Mouse (Mus musculus) limb, embryonic 13.5 days (tissue): Measurements from ENCODE around the gene Cd59b. TPM values are rescaled to one million over a fixed set of nuclear protein-coding genes. Genes with fewer than 3 reads are reported as not detected.
"Not testable (repeated sequence)": the region's sequence is repeated elsewhere in the genome, so short reads cannot be mapped to it uniquely, and the experiment has no call there.

Experiments used
- ATAC-seq: fragments of 200-750 bp; cut with Nextera tagmentation; 2 replicates; pipeline ENCODE4 v1.8.0; 2017; ENCODE audit warnings: low read depth, moderate number of reproducible peaks, moderate TSS enrichment; ENCODE audit not compliant: low FRiP score
- H3K27ac ChIP-seq: fragments of 300-500 bp; sonication (generic); 2 replicates; pipeline ENCODE4 v1.5.1; 2015; ENCODE audit warnings: inconsistent platforms, mild to moderate bottlenecking, moderate library complexity
- H3K27me3 ChIP-seq: fragments of 300-500 bp; sonication (generic); 2 replicates; pipeline ENCODE4 v1.6.1; 2015; ENCODE audit warnings: mild to moderate bottlenecking, inconsistent platforms
- H3K36me3 ChIP-seq: fragments of 300-500 bp; sonication (generic); 2 replicates; pipeline ENCODE4 v1.6.1; 2015; ENCODE audit warnings: inconsistent platforms, mild to moderate bottlenecking, moderate library complexity
- H3K4me1 ChIP-seq: fragments of 300-500 bp; sonication (generic); 2 replicates; pipeline ENCODE4 v1.6.1; 2015; ENCODE audit warnings: inconsistent platforms
- H3K4me2 ChIP-seq: fragments of 300-500 bp; sonication (generic); replicated peaks from 2 replicates; pipeline ENCODE4 v1.6.1; 2015; ENCODE audit warnings: inconsistent platforms, mild to moderate bottlenecking, moderate library complexity
- H3K4me3 ChIP-seq: fragments of 300-500 bp; sonication (generic); 2 replicates; pipeline ENCODE4 v1.5.1; 2015; ENCODE audit warnings: moderate library complexity, mild to moderate bottlenecking, inconsistent platforms
- H3K9ac ChIP-seq: fragments of 300-500 bp; sonication (generic); 2 replicates; pipeline ENCODE4 v1.6.1; 2015; ENCODE audit warnings: mild to moderate bottlenecking, inconsistent platforms
- H3K9me3 ChIP-seq: fragments of 300-500 bp; sonication (generic); 2 replicates; pipeline ENCODE4 v1.6.1; 2016; ENCODE audit warnings: inconsistent platforms
- WGBS: fragments of 180-500 bp; shearing (Covaris S2); methylation state at CpG from one replicate; pipeline ENCODE4 v1.1.7; 2015; 5-methylcytosine and 5-hydroxymethylcytosine counted together
- polyA plus RNA-seq: library from polyadenylated mRNA; unstranded; fragments of >200 nt; fragmentation: Nextera tagmentation; extraction: Ambion mirVana; gene quantifications from 2 replicates; pipeline ENCODE4 v1.2.1, GENCODE M21; 2015

Gene Cd59b
- polyA plus RNA-seq, 1 experiment from 2014 or later, result 3.7 TPM

GRCm38 (mm10) chr2:104041632-104042031 is 28.0 kb upstream of the Cd59b start:
- no peak for ATAC-seq
- Histone ChIP-seq H3K9me3 (no peaks in the 10 kb centered on the region), H3K4me1 (no peaks in the 10 kb centered on the region), H3K4me2 (no peak overlapping the region), H3K36me3 (peaks cover 46% of the 10 kb centered on the region), H3K27ac (no peak overlapping the region), H3K27me3 (no peaks in the 10 kb centered on the region), H3K4me3 (no peak overlapping the region), H3K9ac (no peak overlapping the region)
- 82% methylated on average over 5 of the region's 5 CpGs for WGBS

GRCm38 (mm10) chr2:104042766-104043165 is 26.9 kb upstream of the Cd59b start:
- H3K4me1 ChIP-seq, result no peaks in the 10 kb centered on the region
- no peak for ATAC-seq
- peaks cover 42% of the 10 kb centered on the region for H3K36me3 ChIP-seq
- no peak overlapping the region for H3K9ac ChIP-seq
- WGBS, result 95% methylated on average over 15 of the region's 15 CpGs
- H3K9me3 ChIP-seq, result no peaks in the 10 kb centered on the region
- no peaks in the 10 kb centered on the region for H3K27me3 ChIP-seq
- no peak overlapping the region for H3K4me3 ChIP-seq
- no peak overlapping the region for H3K27ac ChIP-seq
- H3K4me2 ChIP-seq, result no peak overlapping the region

GRCm38 (mm10) chr2:104043624-104044478 is 25.8 kb upstream of the Cd59b start:
- H3K4me3 ChIP-seq, result no peak overlapping the region
- no peaks in the 10 kb centered on the region for H3K27me3 ChIP-seq
- no peaks in the 10 kb centered on the region for H3K9me3 ChIP-seq
- no peaks in the 10 kb centered on the region for H3K4me1 ChIP-seq
- H3K9ac ChIP-seq, result no peak overlapping the region
- H3K36me3 ChIP-seq, result peaks cover 43% of the 10 kb centered on the region
- no peak overlapping the region for H3K4me2 ChIP-seq
- ATAC-seq, result no peak
- 48% methylated on average over 5 of the region's 5 CpGs for WGBS
- no peak overlapping the region for H3K27ac ChIP-seq

GRCm38 (mm10) chr2:104044479-104045080 is 25.1 kb upstream of the Cd59b start:
- H3K27me3 ChIP-seq, result no peaks in the 10 kb centered on the region
- H3K4me2 ChIP-seq, result no peak overlapping the region
- H3K4me3 ChIP-seq, result no peak overlapping the region
- no peak overlapping the region for H3K27ac ChIP-seq
- no peak for ATAC-seq
- peaks cover 39% of the 10 kb centered on the region for H3K36me3 ChIP-seq
- H3K4me1 ChIP-seq, result no peaks in the 10 kb centered on the region
- H3K9me3 ChIP-seq, result no peaks in the 10 kb centered on the region
- 77% methylated on average over 1 of the region's 1 CpGs for WGBS
- H3K9ac ChIP-seq, result no peak overlapping the region

GRCm38 (mm10) chr2:104058381-104058780 is 11.3 kb upstream of the Cd59b start:
- no peaks in the 10 kb centered on the region for H3K4me1 ChIP-seq
- no peak overlapping the region for H3K9ac ChIP-seq
- no peak for ATAC-seq
- WGBS, result 89% methylated on average over 1 of the region's 1 CpGs
- no peaks in the 10 kb centered on the region for H3K9me3 ChIP-seq
- H3K27me3 ChIP-seq, result no peaks in the 10 kb centered on the region
- H3K4me2 ChIP-seq, result no peak overlapping the region
- H3K4me3 ChIP-seq, result no peak overlapping the region
- H3K27ac ChIP-seq, result no peak overlapping the region
- H3K36me3 ChIP-seq, result peaks cover 53% of the 10 kb centered on the region

- WGBS, result 92% methylated on average over 4 of the region's 4 CpGs
- Histone ChIP-seq H3K9me3 (no peaks in the 10 kb centered on the region; the same call in 1 of the 2 replicates), H3K4me1 (no peaks in the 10 kb centered on the region), H3K27me3 (no peaks in the 10 kb centered on the region), H3K4me3 (no peak overlapping the region), H3K36me3 (peaks cover 48% of the 10 kb centered on the region), H3K4me2 (no peak overlapping the region), H3K9ac (no peak overlapping the region), H3K27ac (no peak overlapping the region)
- no peak for ATAC-seq
These were observed 10.7 kb upstream of the Cd59b start for GRCm38 (mm10) chr2:104058954-104059353.

- H3K4me1 ChIP-seq, result no peaks in the 10 kb centered on the region
- no peaks in the 10 kb centered on the region; the same call in 1 of the 2 replicates for H3K9me3 ChIP-seq
- ATAC-seq, result no peak
- H3K27me3 ChIP-seq, result no peaks in the 10 kb centered on the region
- no peak overlapping the region for H3K4me3 ChIP-seq
- no peak overlapping the region for H3K4me2 ChIP-seq
- H3K9ac ChIP-seq, result no peak overlapping the region
- 82% methylated on average over 10 of the region's 10 CpGs for WGBS
- no peak overlapping the region for H3K27ac ChIP-seq
- peaks cover 40% of the 10 kb centered on the region for H3K36me3 ChIP-seq
These were observed 9.9 kb upstream of the Cd59b start for GRCm38 (mm10) chr2:104059786-104060185.

GRCm38 (mm10) chr2:104060996-104061395 is 8.7 kb upstream of the Cd59b start:
- Histone ChIP-seq H3K27me3 (no peaks in the 10 kb centered on the region), H3K4me3 (no peak overlapping the region), H3K9me3 (no peaks in the 10 kb centered on the region; the same call in 1 of the 2 replicates), H3K27ac (no peak overlapping the region), H3K4me1 (no peaks in the 10 kb centered on the region), H3K9ac (no peak overlapping the region), H3K36me3 (peaks cover 32% of the 10 kb centered on the region), H3K4me2 (no peak overlapping the region)
- WGBS, result 93% methylated on average over 6 of the region's 6 CpGs
- no peak for ATAC-seq

GRCm38 (mm10) chr2:104062665-104063064 is 7.0 kb upstream of the Cd59b start:
- Histone ChIP-seq H3K9me3 (no peaks in the 10 kb centered on the region; the same call in 1 of the 2 replicates), H3K27me3 (no peaks in the 10 kb centered on the region), H3K27ac (no peak overlapping the region), H3K4me2 (no peak overlapping the region), H3K4me1 (no peaks in the 10 kb centered on the region), H3K36me3 (peaks cover 32% of the 10 kb centered on the region), H3K4me3 (no peak overlapping the region), H3K9ac (no peak overlapping the region)
- ATAC-seq, result no peak

GRCm38 (mm10) chr2:104064152-104064551 is 5.5 kb upstream of the Cd59b start:
- ATAC-seq, result no peak
- Histone ChIP-seq H3K4me2 (no peak overlapping the region), H3K4me1 (no peaks in the 10 kb centered on the region), H3K27ac (no peak overlapping the region), H3K9ac (no peak overlapping the region), H3K27me3 (no peaks in the 10 kb centered on the region), H3K36me3 (peaks cover 23% of the 10 kb centered on the region), H3K4me3 (no peak overlapping the region), H3K9me3 (no peaks in the 10 kb centered on the region; the same call in 1 of the 2 replicates)
- WGBS, result 85% methylated on average over 2 of the region's 2 CpGs

GRCm38 (mm10) chr2:104065526-104065925 is 4.1 kb upstream of the Cd59b start, which contains the start of gene Gm10912:
TSS of gene Gm10912 (plus strand) at chr2:104065826.
- 85% methylated on average over 6 of the region's 6 CpGs for WGBS
- not testable (repeated sequence) for H3K9ac ChIP-seq, H3K27ac ChIP-seq, H3K4me1 ChIP-seq, H3K27me3 ChIP-seq, ATAC-seq, H3K9me3 ChIP-seq, H3K4me2 ChIP-seq, H3K4me3 ChIP-seq
- H3K36me3 ChIP-seq, result peaks cover 13% of the 10 kb centered on the region

GRCm38 (mm10) chr2:104068450-104068849 is 1.2 kb upstream of the Cd59b start, which contains the start of gene Gm10799:
TSS of gene Gm10799 (minus strand) at chr2:104068550.
- H3K36me3 ChIP-seq, H3K4me1 ChIP-seq, H3K4me2 ChIP-seq, H3K27ac ChIP-seq, H3K4me3 ChIP-seq, H3K9ac ChIP-seq, H3K27me3 ChIP-seq, H3K9me3 ChIP-seq, ATAC-seq: not testable (repeated sequence)
- WGBS, result 92% methylated on average over 7 of the region's 7 CpGs
